Mouse (Mus musculus) heart, postnatal 25 days (tissue): ENCODE results near the gene Nup153. TPM values are rescaled to one million over a fixed set of nuclear protein-coding genes. Genes with fewer than 3 reads are reported as not detected.

Experiments used
- total RNA-seq, 2 experiments: library from RNA; stranded (reverse); gene quantifications; 2 replicates each; pipeline ENCODE4 v1.2.3; 2021

Nup153 gene
- total RNA-seq, 2 experiments from 2014 or later, result 29.4 to 39.3 TPM

Other genes starting within 250 kb of the Nup153 start
- gene Cap2, start 226.1 kb downstream of the Nup153 start, total RNA-seq, result 100 to 1,000 TPM; 133 to 155 TPM
- 10 to 100 TPM; 31.0 to 37.0 TPM for gene Fam8a1, start 58.4 kb downstream of the Nup153 start, total RNA-seq
- 100 to 1,000 TPM; 109 to 118 TPM for gene Kif13a, start 201.9 kb upstream of the Nup153 start, total RNA-seq